Mouse (Mus musculus): ENCODE results near the gene Stx8.

DNA sequence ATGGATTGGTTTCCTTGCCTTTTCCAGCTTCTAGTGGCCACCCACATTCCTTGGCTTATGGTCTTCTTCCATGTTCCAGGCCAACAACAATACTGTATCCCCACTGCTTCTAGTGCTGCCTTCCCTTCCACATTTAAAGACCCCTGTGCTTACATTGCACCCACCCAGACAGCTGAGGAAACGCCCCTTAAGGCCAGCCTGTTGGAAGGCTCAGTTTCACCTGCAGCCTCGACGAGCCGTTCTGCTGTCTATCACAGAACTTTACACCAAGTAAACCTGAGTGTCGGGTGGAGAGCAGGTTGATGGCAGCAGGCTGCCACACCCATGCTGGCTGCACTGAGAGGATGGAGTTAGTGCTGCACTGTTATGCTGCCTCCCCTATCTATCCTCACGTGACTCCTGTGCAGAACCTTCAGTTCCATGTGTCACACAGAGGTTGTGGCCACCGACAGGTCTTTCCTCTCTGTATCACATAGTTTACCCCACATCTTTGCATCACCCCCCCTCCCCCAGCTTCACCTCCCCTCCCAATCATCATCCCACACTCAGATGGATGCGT, 57.9 kb downstream of the Stx8 start:
- TF ChIP-seq CTCF (IDR thresholded peaks at IDR 0.05; ENCODE audit: low read depth, low read length) (no peak), POLR2A (IDR thresholded peaks at IDR 0.05; ENCODE audit: insufficient read depth, low read length) (no peak), EP300 (IDR thresholded peaks at IDR 0.05; ENCODE audit: insufficient read depth, low read depth, low read length) (no peak)

Measured in ES-Bruce4 (cell line).